Mouse (Mus musculus) embryonic fibroblast, embryonic 13.5 days (primary cell): Measurements from ENCODE around the gene Tbc1d12. TPM values are rescaled to one million over a fixed set of nuclear protein-coding genes. Genes with fewer than 3 reads are reported as not detected.
"Not testable (repeated sequence)": the region's sequence is repeated elsewhere in the genome, so short reads cannot be mapped to it uniquely, and the experiment has no call there.

ENCODE experiments used
- H3K27ac ChIP-seq: 2 replicates; pipeline ENCODE4 v1.5.1; 2012; ENCODE audit warnings: low read length, control low read depth, inconsistent platforms; ENCODE audit not compliant: insufficient read depth
- H3K4me1 ChIP-seq: 2 replicates; pipeline ENCODE4 v1.6.1; 2011; ENCODE audit warnings: low read length; ENCODE audit not compliant: control insufficient read depth, insufficient read depth
- H3K4me3 ChIP-seq: 2 replicates; pipeline ENCODE4 v1.5.1; 2011; ENCODE audit warnings: mild to moderate bottlenecking, control low read depth, low read length; ENCODE audit not compliant: insufficient read depth
- CTCF ChIP-seq: IDR thresholded peaks from 2 replicates; pipeline ENCODE4 v1.5.1; 2011; ENCODE audit warnings: mild to moderate bottlenecking, control low read depth, low read length, moderate library complexity, borderline replicate concordance; ENCODE audit not compliant: insufficient read depth
- POLR2A ChIP-seq: IDR thresholded peaks from 2 replicates; pipeline ENCODE4 v1.6.1; 2011; ENCODE audit warnings: low read depth, mild to moderate bottlenecking, control low read depth, low read length, moderate library complexity
- polyA plus RNA-seq: library from polyadenylated mRNA; stranded (reverse); fragments of >200 nt; gene quantifications from 2 replicates; pipeline ENCODE4 v1.2.4, GENCODE M21; 2011; ENCODE audit warnings: low read depth; ENCODE audit not compliant: missing spikeins, insufficient read length

Gene Tbc1d12
- polyA plus RNA-seq, 1 experiment = 9.8 TPM

- H3K4me1 ChIP-seq = peaks cover 2% of the 10 kb centered on the region; the same call in 1 of the 2 replicates
- H3K27ac ChIP-seq = peak overlapping the region; percentile 32
- H3K4me3 ChIP-seq = no peak overlapping the region
- TF ChIP-seq CTCF (no peak), POLR2A (no peak)
Measured at GRCm38 (mm10) chr19:38820186-38820804, 16.1 kb upstream of the Tbc1d12 start.

- Histone ChIP-seq H3K27ac (no peak overlapping the region), H3K4me3 (no peak overlapping the region), H3K4me1 (no peaks in the 10 kb centered on the region)
- TF ChIP-seq POLR2A (no peak), CTCF (no peak)
Measured at GRCm38 (mm10) chr19:38833224-38833623, 3.2 kb upstream of the Tbc1d12 start.

DNA sequence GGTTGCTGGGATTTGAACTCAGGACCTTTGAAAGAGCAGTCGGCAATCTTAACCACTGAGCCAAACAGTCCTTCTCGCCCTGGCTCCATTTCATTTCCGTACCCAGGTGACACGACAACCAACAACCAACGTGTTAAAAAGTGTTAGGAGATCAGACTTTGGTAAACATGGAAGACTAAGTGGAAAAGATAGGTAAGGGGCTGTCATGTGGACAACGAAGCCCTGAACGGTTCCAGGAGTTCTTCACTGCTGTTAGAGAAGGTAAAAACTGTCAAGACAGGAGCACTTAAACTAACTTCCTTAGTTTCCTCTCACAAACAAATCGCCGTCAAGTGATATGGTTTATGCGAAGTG lies 318 bp upstream of the Tbc1d12 start:
- TF ChIP-seq CTCF = no peak
- no peak for TF ChIP-seq POLR2A
- Histone ChIP-seq H3K4me1 (no peaks in the 10 kb centered on the region), H3K4me3 (peak overlapping the region; percentile 77), H3K27ac (peak overlapping the region; percentile 68)

- Histone ChIP-seq H3K4me1 (no peaks in the 10 kb centered on the region), H3K27ac (no peak overlapping the region), H3K4me3 (peak overlapping the region; percentile 77)
- no peak for TF ChIP-seq POLR2A
- no peak for TF ChIP-seq CTCF
Measured at GRCm38 (mm10) chr19:38837171-38837641, 827 bp downstream of the Tbc1d12 start.

DNA sequence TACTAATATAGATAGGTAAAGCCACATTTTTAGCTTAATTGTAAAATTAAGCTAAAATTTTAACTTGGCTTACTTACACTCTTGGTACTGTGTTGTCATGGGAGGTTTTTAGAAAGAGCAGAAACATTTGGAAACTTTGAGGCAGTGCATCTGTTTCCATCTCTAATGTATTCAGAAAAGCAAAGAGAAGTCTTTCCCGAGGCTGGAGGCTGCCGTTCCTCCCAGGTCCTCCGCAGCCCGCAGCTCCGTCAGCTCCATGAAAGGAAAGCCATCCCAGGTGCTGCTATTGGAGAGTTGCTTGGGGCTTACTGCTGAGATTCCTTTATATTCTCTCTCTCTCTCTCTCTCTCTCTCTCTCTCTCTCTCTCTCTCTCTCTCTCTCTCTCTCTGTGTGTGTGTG lies 8.4 kb downstream of the Tbc1d12 start:
- H3K4me1 ChIP-seq = no peaks in the 10 kb centered on the region
- no peak for TF ChIP-seq CTCF
- no peak for TF ChIP-seq POLR2A
- no peak overlapping the region for H3K27ac ChIP-seq
- no peak overlapping the region for H3K4me3 ChIP-seq

- Histone ChIP-seq H3K4me1 (no peaks in the 10 kb centered on the region), H3K27ac (no peak overlapping the region), H3K4me3 (no peak overlapping the region)
- TF ChIP-seq POLR2A (no peak), CTCF (no peak)
Measured at GRCm38 (mm10) chr19:38846373-38846772, 10.0 kb downstream of the Tbc1d12 start.

DNA sequence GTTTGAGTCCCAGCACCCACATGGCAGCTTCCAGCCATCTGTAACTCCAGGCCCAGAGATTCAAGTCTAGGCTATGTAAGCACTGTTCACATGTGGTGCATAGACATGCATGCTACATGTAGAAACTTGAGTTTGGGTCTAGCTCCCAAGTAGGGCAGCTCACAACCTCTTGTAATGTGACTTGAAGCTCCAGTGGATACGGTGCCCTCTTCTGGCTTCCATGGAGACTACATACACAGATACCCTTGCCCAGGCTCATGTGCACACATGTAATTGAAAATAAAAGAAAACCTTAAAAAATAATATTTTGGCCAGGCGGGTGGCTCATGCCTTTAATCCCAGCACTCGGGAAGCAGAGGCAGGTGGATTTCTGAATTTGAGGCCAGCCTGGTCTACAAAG lies 21.8 kb downstream of the Tbc1d12 start:
- TF ChIP-seq CTCF = no peak
- TF ChIP-seq POLR2A = no peak
- Histone ChIP-seq H3K27ac (no peak overlapping the region), H3K4me1 (no peaks in the 10 kb centered on the region; the same call in 1 of the 2 replicates), H3K4me3 (no peak overlapping the region)

- no peak for TF ChIP-seq CTCF
- TF ChIP-seq POLR2A = no peak
Measured at GRCm38 (mm10) chr19:38862523-38862922, 26.1 kb downstream of the Tbc1d12 start.

DNA sequence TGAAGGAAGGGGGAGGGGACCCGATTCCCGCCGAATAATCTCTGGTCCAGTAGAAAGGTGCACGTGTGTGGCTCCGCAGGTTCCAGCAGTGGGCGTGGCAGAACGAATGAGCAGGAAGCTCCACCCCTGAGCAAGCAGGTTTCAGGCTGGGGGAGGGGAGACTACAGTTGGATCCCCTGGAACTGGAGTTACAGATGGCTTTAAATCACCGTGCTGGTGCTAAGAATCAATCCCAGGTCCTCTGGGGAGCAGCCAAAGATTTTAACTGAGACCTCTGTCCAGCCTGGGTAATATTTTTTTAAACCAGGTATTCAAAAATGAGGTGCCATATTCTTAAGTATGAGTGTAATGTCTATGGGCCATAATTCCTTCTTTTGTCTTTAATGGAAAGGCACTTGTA lies 38.4 kb downstream of the Tbc1d12 start:
- not testable (repeated sequence) for H3K4me3 ChIP-seq, H3K27ac ChIP-seq, H3K4me1 ChIP-seq

More at GRCm38 (mm10) chr19:38862523-38862922, 26.1 kb downstream of the Tbc1d12 start:
- Histone ChIP-seq H3K4me3 (no peak overlapping the region), H3K27ac (no peak overlapping the region), H3K4me1 (no peaks in the 10 kb centered on the region)

GRCm38 (mm10) chr19:38880300-38880699 lies 43.9 kb downstream of the Tbc1d12 start:
- H3K27ac ChIP-seq = no peak overlapping the region
- TF ChIP-seq CTCF (no peak), POLR2A (no peak)
- no peak overlapping the region for H3K4me3 ChIP-seq
- H3K4me1 ChIP-seq = no peaks in the 10 kb centered on the region
